Mouse (Mus musculus): ENCODE data around the gene Egln1.

GRCm38 (mm10) chr8:124903198-124903597, 45.9 kb downstream of the Egln1 start:
- no peak for TF ChIP-seq CTCF (IDR thresholded peaks at IDR 0.05; ENCODE audit: extremely low read depth, insufficient read length, insufficient replicate concordance, low read depth, low read length)
- no peak for TF ChIP-seq POLR2A (IDR thresholded peaks at IDR 0.05; ENCODE audit: low read depth, low read length)
